Mouse (Mus musculus): ENCODE measurements around the gene Rpl23.
"Not testable (repeated sequence)": the region's sequence is repeated elsewhere in the genome, so short reads cannot be mapped to it uniquely, and the experiment has no call there.

Gene Rpl23

GRCm38 (mm10) chr11:97799994-97800690 is 17.9 kb upstream of the Rpl23 start:
- DNase-seq (ENCODE audit: low spot score): no peak

GRCm38 (mm10) chr11:97799146-97799993 is 17.1 kb upstream of the Rpl23 start:
- DNase-seq (ENCODE audit: low spot score): peak; percentile 80

- peak; percentile 85 for DNase-seq (ENCODE audit: low spot score)
Observed at GRCm38 (mm10) chr11:97798782-97799145, 16.5 kb upstream of the Rpl23 start, which contains the start of gene Lasp1. Gene Lasp1 (plus strand): TSS chr11:97799000.

- DNase-seq (ENCODE audit: low spot score): no peak
Observed at GRCm38 (mm10) chr11:97798083-97798435, 15.8 kb upstream of the Rpl23 start.

GRCm38 (mm10) chr11:97797369-97798082 is 15.3 kb upstream of the Rpl23 start:
- DNase-seq (ENCODE audit: low spot score): no peak

GRCm38 (mm10) chr11:97796910-97797309 is 14.7 kb upstream of the Rpl23 start:
- DNase-seq (ENCODE audit: low spot score): no peak

- no peak for DNase-seq (ENCODE audit: low spot score)
Observed at GRCm38 (mm10) chr11:97793165-97793564, 10.9 kb upstream of the Rpl23 start.

- DNase-seq (ENCODE audit: low spot score): not testable (repeated sequence)
Observed at GRCm38 (mm10) chr11:97790778-97791438, 8.7 kb upstream of the Rpl23 start.

GRCm38 (mm10) chr11:97789727-97790126 is 7.5 kb upstream of the Rpl23 start:
- DNase-seq (ENCODE audit: low spot score): no peak

GRCm38 (mm10) chr11:97787961-97788360 is 5.7 kb upstream of the Rpl23 start:
- DNase-seq (ENCODE audit: low spot score): no peak

GRCm38 (mm10) chr11:97782564-97782895 is 293 bp upstream of the Rpl23 start:
- DNase-seq (ENCODE audit: low spot score): no peak

- DNase-seq (ENCODE audit: low spot score): no peak
Observed at GRCm38 (mm10) chr11:97781478-97781831, 782 bp downstream of the Rpl23 start.

GRCm38 (mm10) chr11:97779968-97780701 is 2.1 kb downstream of the Rpl23 start:
- no peak for DNase-seq (ENCODE audit: low spot score)

GRCm38 (mm10) chr11:97778918-97779317 is 3.3 kb downstream of the Rpl23 start:
- no peak for DNase-seq (ENCODE audit: low spot score)

GRCm38 (mm10) chr11:97777129-97777529 is 5.1 kb downstream of the Rpl23 start:
- no peak for DNase-seq (ENCODE audit: low spot score)

GRCm38 (mm10) chr11:97776497-97777128 is 5.6 kb downstream of the Rpl23 start:
- DNase-seq (ENCODE audit: low spot score): no peak

GRCm38 (mm10) chr11:97775808-97776496 is 6.3 kb downstream of the Rpl23 start, which contains the start of gene 1700001P01Rik:
Gene 1700001P01Rik (minus strand): TSS chr11:97775918.
- DNase-seq (ENCODE audit: low spot score): no peak

GRCm38 (mm10) chr11:97775186-97775585 is 7.1 kb downstream of the Rpl23 start:
- DNase-seq (ENCODE audit: low spot score): no peak

- DNase-seq (ENCODE audit: low spot score): no peak
Observed at GRCm38 (mm10) chr11:97771410-97771809, 10.8 kb downstream of the Rpl23 start.

- no peak for DNase-seq (ENCODE audit: low spot score)
Observed at GRCm38 (mm10) chr11:97769704-97770103, 12.5 kb downstream of the Rpl23 start.
